Mouse (Mus musculus): ENCODE data around the gene Calhm3.
"Not testable (repeated sequence)": the region's sequence is repeated elsewhere in the genome, so short reads cannot be mapped to it uniquely, and the experiment has no call there.

The Calhm3 gene

GRCm38 (mm10) chr19:47166758-47167157 is 9.2 kb upstream of the Calhm3 start:
- DNase-seq, result no peak

GRCm38 (mm10) chr19:47163176-47163744 is 5.7 kb upstream of the Calhm3 start:
- DNase-seq, result no peak

GRCm38 (mm10) chr19:47161669-47162068 is 4.1 kb upstream of the Calhm3 start:
- DNase-seq, result no peak

GRCm38 (mm10) chr19:47153767-47154166 is 3.8 kb downstream of the Calhm3 start:
- DNase-seq, result no peak

- DNase-seq, result no peak
These were observed 5.5 kb downstream of the Calhm3 start for GRCm38 (mm10) chr19:47152062-47152369.

- DNase-seq, result peak in 1 of 2 experiments; percentile 28
These were observed 6.1 kb downstream of the Calhm3 start for GRCm38 (mm10) chr19:47151332-47152061.

GRCm38 (mm10) chr19:47149854-47150253 is 7.7 kb downstream of the Calhm3 start:
- peak in 1 of 2 experiments; percentile 59 for DNase-seq

- DNase-seq, result no peak
These were observed 9.2 kb downstream of the Calhm3 start for GRCm38 (mm10) chr19:47148267-47148847.

GRCm38 (mm10) chr19:47144154-47144553 is 13.4 kb downstream of the Calhm3 start, which contains the start of gene Calhm1:
Calhm1 (minus strand) TSS chr19:47144254.
- no peak for DNase-seq

GRCm38 (mm10) chr19:47142438-47142837 is 15.1 kb downstream of the Calhm3 start:
- no peak for DNase-seq

GRCm38 (mm10) chr19:47139611-47140010 is 18.0 kb downstream of the Calhm3 start:
- not testable (repeated sequence) for DNase-seq

GRCm38 (mm10) chr19:47137771-47138421 is 19.7 kb downstream of the Calhm3 start, which contains the start of gene Calhm2:
Calhm2 (minus strand) TSS chr19:47138294.
- DNase-seq, result peak; percentile 53 to 68

GRCm38 (mm10) chr19:47137051-47137581 is 20.4 kb downstream of the Calhm3 start:
- DNase-seq, result peak; percentile 71 to 73

- no peak for DNase-seq
These were observed 21.4 kb downstream of the Calhm3 start for GRCm38 (mm10) chr19:47136170-47136569.

- no peak for DNase-seq
These were observed 22.0 kb downstream of the Calhm3 start for GRCm38 (mm10) chr19:47135568-47135967.

GRCm38 (mm10) chr19:47133161-47133560 is 24.4 kb downstream of the Calhm3 start:
- DNase-seq, result no peak

- DNase-seq, result no peak
These were observed 26.9 kb downstream of the Calhm3 start for GRCm38 (mm10) chr19:47130551-47131125.

- no peak for DNase-seq
These were observed 28.7 kb downstream of the Calhm3 start for GRCm38 (mm10) chr19:47128835-47129234.

- no peak for DNase-seq
These were observed 29.4 kb downstream of the Calhm3 start for GRCm38 (mm10) chr19:47128164-47128563.

GRCm38 (mm10) chr19:47122802-47123201 is 34.8 kb downstream of the Calhm3 start:
- peak in 1 of 2 experiments; percentile 63 for DNase-seq

GRCm38 (mm10) chr19:47121054-47121453 is 36.5 kb downstream of the Calhm3 start:
- DNase-seq, result no peak

GRCm38 (mm10) chr19:47118634-47119033 is 38.9 kb downstream of the Calhm3 start:
- no peak for DNase-seq

Measured in kidney, postnatal 25 days (tissue).